Mouse (Mus musculus): ENCODE measurements around the gene B230307C23Rik. TPM values are rescaled to one million over a fixed set of nuclear protein-coding genes. Genes with fewer than 3 reads are reported as not detected.
"Not testable (repeated sequence)": the region's sequence is repeated elsewhere in the genome, so short reads cannot be mapped to it uniquely, and the experiment has no call there.

Gene B230307C23Rik
- polyA plus RNA-seq, 2 experiments, result 13.5 to 32.9 TPM

GRCm38 (mm10) chr16:98022081-98022480, 25.0 kb downstream of the B230307C23Rik start:
- ATAC-seq (ENCODE audit: low FRiP score, low read depth) (no peak), DNase-seq (ENCODE audit: low spot score) (no peak)
- Histone ChIP-seq H3K4me1 (ENCODE audit: control insufficient read depth, insufficient read depth, low read length) (no peaks in the 10 kb centered on the region), H3K4me3 (replicated peaks; ENCODE audit: low read length) (no peak overlapping the region), H3K9me3 (ENCODE audit: control insufficient read depth, low read length) (peaks cover 23% of the 10 kb centered on the region; the same call in 1 of the 2 replicates), H3K9ac (ENCODE audit: low read depth, low read length, severe bottlenecking) (no peak overlapping the region), H3K4me2 (replicated peaks; ENCODE audit: low read depth, low read length, severe bottlenecking) (no peak overlapping the region), H3K27me3 (ENCODE audit: control insufficient read depth, insufficient read depth, low read length) (no peaks in the 10 kb centered on the region), H3K36me3 (ENCODE audit: control insufficient read depth, insufficient read depth, low read length) (no peaks in the 10 kb centered on the region), H3K27ac (replicated peaks; ENCODE audit: low read depth, low read length) (no peak overlapping the region)
- TF ChIP-seq POLR2A (IDR thresholded peaks at IDR 0.05; ENCODE audit: borderline replicate concordance, extremely low read depth, insufficient read depth, insufficient read length), result no peak
- WGBS, result 80% methylated on average over 3 of the region's 3 CpGs

GRCm38 (mm10) chr16:98022657-98023345, 25.7 kb downstream of the B230307C23Rik start:
- Histone ChIP-seq H3K9me3 (ENCODE audit: control insufficient read depth, low read length) (peaks cover 16% of the 10 kb centered on the region; the same call in 1 of the 2 replicates), H3K4me1 (ENCODE audit: control insufficient read depth, insufficient read depth, low read length) (no peaks in the 10 kb centered on the region), H3K4me3 (replicated peaks; ENCODE audit: low read length) (no peak overlapping the region), H3K9ac (ENCODE audit: low read depth, low read length, severe bottlenecking) (no peak overlapping the region), H3K27ac (replicated peaks; ENCODE audit: low read depth, low read length) (no peak overlapping the region), H3K4me2 (replicated peaks; ENCODE audit: low read depth, low read length, severe bottlenecking) (no peak overlapping the region), H3K36me3 (ENCODE audit: control insufficient read depth, insufficient read depth, low read length) (no peaks in the 10 kb centered on the region), H3K27me3 (ENCODE audit: control insufficient read depth, insufficient read depth, low read length) (no peaks in the 10 kb centered on the region)
- WGBS, result 70% methylated on average over 2 of the region's 2 CpGs
- ATAC-seq (ENCODE audit: low FRiP score, low read depth) (no peak), DNase-seq (ENCODE audit: low spot score) (peak; percentile 7)
- no peak for TF ChIP-seq POLR2A (IDR thresholded peaks at IDR 0.05; ENCODE audit: borderline replicate concordance, extremely low read depth, insufficient read depth, insufficient read length)

- DNase-seq (ENCODE audit: low spot score); H3K4me3 ChIP-seq (replicated peaks; ENCODE audit: low read length); H3K4me2 ChIP-seq (replicated peaks; ENCODE audit: low read depth, low read length, severe bottlenecking); H3K27me3 ChIP-seq (ENCODE audit: control insufficient read depth, insufficient read depth, low read length); H3K27ac ChIP-seq (replicated peaks; ENCODE audit: low read depth, low read length); H3K4me1 ChIP-seq (ENCODE audit: control insufficient read depth, insufficient read depth, low read length); H3K36me3 ChIP-seq (ENCODE audit: control insufficient read depth, insufficient read depth, low read length); H3K9ac ChIP-seq (ENCODE audit: low read depth, low read length, severe bottlenecking); ATAC-seq (ENCODE audit: low FRiP score, low read depth): not testable (repeated sequence)
- H3K9me3 ChIP-seq (ENCODE audit: control insufficient read depth, low read length), result peaks cover 17% of the 10 kb centered on the region
- 84% methylated on average over 8 of the region's 8 CpGs for WGBS
Measured at GRCm38 (mm10) chr16:98026186-98026585, 29.1 kb downstream of the B230307C23Rik start.

- not testable (repeated sequence) for ATAC-seq (ENCODE audit: low FRiP score, low read depth); DNase-seq (ENCODE audit: low spot score)
Measured at GRCm38 (mm10) chr16:98034971-98035370, 37.9 kb downstream of the B230307C23Rik start.

GRCm38 (mm10) chr16:98041676-98042075, 44.6 kb downstream of the B230307C23Rik start:
- Histone ChIP-seq H3K9me3 (ENCODE audit: control insufficient read depth, low read length) (0 out of 2 replicates have a peak, but pooled peaks cover 3% of the 10 kb centered on the region), H3K27ac (replicated peaks; ENCODE audit: low read depth, low read length) (no peak overlapping the region), H3K27me3 (ENCODE audit: control insufficient read depth, insufficient read depth, low read length) (no peaks in the 10 kb centered on the region), H3K4me1 (ENCODE audit: control insufficient read depth, insufficient read depth, low read length) (no peaks in the 10 kb centered on the region), H3K4me2 (replicated peaks; ENCODE audit: low read depth, low read length, severe bottlenecking) (no peak overlapping the region), H3K36me3 (ENCODE audit: control insufficient read depth, insufficient read depth, low read length) (peaks cover 4% of the 10 kb centered on the region; the same call in 1 of the 2 replicates), H3K9ac (ENCODE audit: low read depth, low read length, severe bottlenecking) (no peak overlapping the region), H3K4me3 (replicated peaks; ENCODE audit: low read length) (no peak overlapping the region)
- no peak for ATAC-seq (ENCODE audit: low FRiP score, low read depth)
- WGBS, result 82% methylated on average over 2 of the region's 2 CpGs
- no peak for DNase-seq (ENCODE audit: low spot score)
- no peak for TF ChIP-seq POLR2A (IDR thresholded peaks at IDR 0.05; ENCODE audit: borderline replicate concordance, extremely low read depth, insufficient read depth, insufficient read length)

More at GRCm38 (mm10) chr16:98034971-98035370, 37.9 kb downstream of the B230307C23Rik start:
- 94% methylated on average over 2 of the region's 2 CpGs for whole genome bisulfite sequencing
- not testable (repeated sequence) for H3K4me3 ChIP-seq (replicated peaks; ENCODE audit: low read length); H3K9ac ChIP-seq (ENCODE audit: low read depth, low read length, severe bottlenecking); H3K4me2 ChIP-seq (replicated peaks; ENCODE audit: low read depth, low read length, severe bottlenecking); H3K27me3 ChIP-seq (ENCODE audit: control insufficient read depth, insufficient read depth, low read length); H3K27ac ChIP-seq (replicated peaks; ENCODE audit: low read depth, low read length); H3K4me1 ChIP-seq (ENCODE audit: control insufficient read depth, insufficient read depth, low read length); H3K9me3 ChIP-seq (ENCODE audit: control insufficient read depth, low read length); H3K36me3 ChIP-seq (ENCODE audit: control insufficient read depth, insufficient read depth, low read length)

GRCm38 (mm10) chr16:98079382-98079781, 82.3 kb downstream of the B230307C23Rik start:
- H3K4me3 ChIP-seq (replicated peaks; ENCODE audit: low read length); ATAC-seq (ENCODE audit: low FRiP score, low read depth); H3K4me1 ChIP-seq (ENCODE audit: control insufficient read depth, insufficient read depth, low read length); H3K27me3 ChIP-seq (ENCODE audit: control insufficient read depth, insufficient read depth, low read length); DNase-seq (ENCODE audit: low spot score); H3K36me3 ChIP-seq (ENCODE audit: control insufficient read depth, insufficient read depth, low read length); H3K27ac ChIP-seq (replicated peaks; ENCODE audit: low read depth, low read length); H3K9me3 ChIP-seq (ENCODE audit: control insufficient read depth, low read length); H3K4me2 ChIP-seq (replicated peaks; ENCODE audit: low read depth, low read length, severe bottlenecking); H3K9ac ChIP-seq (ENCODE audit: low read depth, low read length, severe bottlenecking): not testable (repeated sequence)
- 94% methylated on average over 3 of the region's 3 CpGs for WGBS

- Histone ChIP-seq H3K9ac (ENCODE audit: low read depth, low read length, severe bottlenecking) (peak overlapping the region; percentile 62), H3K4me3 (replicated peaks; ENCODE audit: low read length) (peak overlapping the region; percentile 72), H3K4me2 (replicated peaks; ENCODE audit: low read depth, low read length, severe bottlenecking) (peak overlapping the region; percentile 62)
- H3K27me3 ChIP-seq (ENCODE audit: control insufficient read depth, insufficient read depth, low read length); H3K9me3 ChIP-seq (ENCODE audit: control insufficient read depth, low read length); H3K27ac ChIP-seq (replicated peaks; ENCODE audit: low read depth, low read length); H3K36me3 ChIP-seq (ENCODE audit: control insufficient read depth, insufficient read depth, low read length); DNase-seq (ENCODE audit: low spot score); ATAC-seq (ENCODE audit: low FRiP score, low read depth); H3K4me1 ChIP-seq (ENCODE audit: control insufficient read depth, insufficient read depth, low read length): not testable (repeated sequence)
- WGBS, result 88% methylated on average over 1 of the region's 1 CpGs
Measured at GRCm38 (mm10) chr16:98081140-98081539, 84.0 kb downstream of the B230307C23Rik start.

Measured in limb, embryonic 14.5 days (tissue).